Mouse (Mus musculus): Measurements from ENCODE around the gene Ttll12.

- TF ChIP-seq CTCF (IDR thresholded peaks at IDR 0.05; ENCODE audit: low read depth) (no peak), EP300 (IDR thresholded peaks at IDR 0.05; ENCODE audit: low read depth) (no peak)
Observed at GRCm38 (mm10) chr15:83573606-83574005, 21.4 kb downstream of the Ttll12 start.

All from liver, embryonic 14.5 days (tissue).